Mouse (Mus musculus) midbrain, embryonic 12.5 days (tissue): Measurements from ENCODE around the gene Creg2. TPM values are rescaled to one million over a fixed set of nuclear protein-coding genes. Genes with fewer than 3 reads are reported as not detected.

Experiments used
- ATAC-seq: fragments of 200-750 bp; cut with Nextera tagmentation; 2 replicates; pipeline ENCODE4 v1.8.0; 2017; ENCODE audit warnings: low read depth, moderate TSS enrichment, moderate library complexity; ENCODE audit not compliant: low FRiP score
- H3K27ac ChIP-seq: fragments of 300-500 bp; sonication (generic); replicated peaks from 2 replicates; pipeline ENCODE4 v1.5.1; 2016; ENCODE audit warnings: mild to moderate bottlenecking
- H3K27me3 ChIP-seq: fragments of 300-500 bp; sonication (generic); 2 replicates; pipeline ENCODE4 v1.6.1; 2016; ENCODE audit warnings: mild to moderate bottlenecking
- H3K36me3 ChIP-seq: fragments of 300-500 bp; sonication (generic); 2 replicates; pipeline ENCODE4 v1.6.1; 2016
- H3K4me1 ChIP-seq: fragments of 300-500 bp; sonication (generic); 2 replicates; pipeline ENCODE4 v1.6.1; 2016
- H3K4me2 ChIP-seq: fragments of 300-500 bp; sonication (generic); replicated peaks from 2 replicates; pipeline ENCODE4 v1.6.1; 2016; ENCODE audit warnings: mild to moderate bottlenecking, moderate library complexity
- H3K4me3 ChIP-seq: fragments of 300-500 bp; sonication (generic); 2 replicates; pipeline ENCODE4 v1.5.1; 2016; ENCODE audit warnings: mild to moderate bottlenecking
- H3K9ac ChIP-seq: fragments of 300-500 bp; sonication (generic); replicated peaks from 2 replicates; pipeline ENCODE4 v1.6.1; 2016; ENCODE audit warnings: mild to moderate bottlenecking, moderate library complexity
- H3K9me3 ChIP-seq: fragments of 300-500 bp; sonication (generic); 2 replicates; pipeline ENCODE4 v1.6.1; 2016; ENCODE audit warnings: mild to moderate bottlenecking
- WGBS: fragments of 180-500 bp; shearing (Covaris S2); methylation state at CpG from one replicate; pipeline ENCODE4 v1.1.7; 2016; 5-methylcytosine and 5-hydroxymethylcytosine counted together
- polyA plus RNA-seq: library from polyadenylated mRNA; unstranded; fragments of >200 nt; fragmentation: Nextera tagmentation; extraction: Ambion mirVana; gene quantifications from 2 replicates; pipeline ENCODE4 v1.2.1, GENCODE M21; 2016

Gene Creg2
- polyA plus RNA-seq, 1 experiment from 2014 or later, result 2.1 TPM

DNA sequence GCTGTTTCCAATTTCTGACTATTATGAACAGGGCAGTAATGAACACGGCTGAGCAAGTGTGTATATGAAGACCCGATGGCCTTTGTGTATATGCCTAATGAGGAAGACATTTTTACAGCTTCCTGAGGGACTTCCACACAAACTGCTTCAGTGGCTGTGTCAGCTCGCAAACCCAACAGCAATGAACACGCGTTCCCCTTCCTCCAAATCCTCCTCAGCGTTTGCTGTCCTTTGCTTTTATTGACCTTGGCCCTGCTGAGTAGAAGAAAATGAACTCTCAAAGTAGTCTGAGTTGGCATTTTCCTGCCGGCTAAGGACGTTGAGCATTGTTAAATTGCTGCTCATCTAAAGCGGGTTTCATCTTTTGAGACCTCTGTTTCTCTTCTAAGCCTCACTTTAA, 65.9 kb downstream of the Creg2 start:
- Histone ChIP-seq H3K9ac (no peak overlapping the region), H3K27ac (no peak overlapping the region), H3K4me3 (no peak overlapping the region), H3K9me3 (no peaks in the 10 kb centered on the region), H3K4me1 (no peaks in the 10 kb centered on the region), H3K4me2 (no peak overlapping the region), H3K27me3 (no peaks in the 10 kb centered on the region), H3K36me3 (no peaks in the 10 kb centered on the region)
- ATAC-seq, result no peak
- WGBS, result 90% methylated on average over 9 of the region's 9 CpGs

DNA sequence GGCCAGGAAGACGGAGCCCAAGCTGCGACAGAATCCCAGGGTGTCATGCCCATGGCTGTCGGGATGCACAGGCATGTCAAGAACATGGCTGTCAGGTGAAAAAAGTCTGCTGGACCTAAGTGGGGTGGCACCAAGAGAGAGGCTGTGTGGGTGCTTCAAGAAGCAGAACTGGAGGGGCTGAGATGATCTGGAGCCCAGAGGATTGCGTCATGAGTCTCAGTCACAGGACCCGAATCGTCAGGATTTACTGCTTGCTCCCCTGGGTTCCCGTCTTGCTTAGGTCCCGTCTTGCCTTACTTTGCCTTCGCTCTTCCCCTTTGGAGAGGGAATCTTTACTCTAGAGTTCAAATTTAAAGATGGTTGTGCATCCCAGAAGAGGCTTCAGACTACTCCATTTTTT, 68.1 kb downstream of the Creg2 start:
- H3K9me3 ChIP-seq, result no peaks in the 10 kb centered on the region
- no peak for ATAC-seq
- H3K27me3 ChIP-seq, result no peaks in the 10 kb centered on the region
- no peak overlapping the region for H3K4me2 ChIP-seq
- H3K36me3 ChIP-seq, result no peaks in the 10 kb centered on the region
- 92% methylated on average over 9 of the region's 9 CpGs for WGBS
- H3K9ac ChIP-seq, result no peak overlapping the region
- no peaks in the 10 kb centered on the region for H3K4me1 ChIP-seq
- no peak overlapping the region for H3K4me3 ChIP-seq
- no peak overlapping the region for H3K27ac ChIP-seq

DNA sequence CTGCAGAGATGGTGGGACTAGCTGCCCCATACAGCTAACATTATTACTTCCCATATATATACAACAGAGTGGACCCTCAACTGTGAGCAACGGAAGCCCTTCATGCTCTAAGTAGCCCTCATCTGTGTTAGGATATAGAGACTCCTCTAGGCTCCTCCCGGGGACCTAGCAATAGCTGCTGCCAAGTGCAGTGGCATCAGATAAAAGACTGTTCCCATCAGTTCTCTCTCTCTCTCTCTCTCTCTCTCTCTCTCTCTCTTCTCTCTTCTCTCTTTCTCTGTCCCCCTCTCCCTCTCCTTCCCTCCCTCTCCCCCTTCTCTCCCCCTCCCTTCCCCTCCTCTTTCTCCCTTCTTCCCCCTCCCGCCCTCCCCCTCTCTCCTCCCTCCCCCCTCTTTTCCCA, 70.1 kb downstream of the Creg2 start:
- no peak overlapping the region for H3K4me3 ChIP-seq
- H3K27ac ChIP-seq, result no peak overlapping the region
- 0 out of 2 replicates have a peak, but pooled peaks cover 6% of the 10 kb centered on the region for H3K4me1 ChIP-seq
- no peaks in the 10 kb centered on the region for H3K27me3 ChIP-seq
- WGBS, result 78% methylated on average over 2 of the region's 3 CpGs
- H3K36me3 ChIP-seq, result no peaks in the 10 kb centered on the region
- H3K9me3 ChIP-seq, result no peaks in the 10 kb centered on the region
- H3K9ac ChIP-seq, result no peak overlapping the region
- ATAC-seq, result no peak
- no peak overlapping the region for H3K4me2 ChIP-seq

GRCm38 (mm10) chr1:39579139-39579538, 72.1 kb downstream of the Creg2 start:
- no peak for ATAC-seq

DNA sequence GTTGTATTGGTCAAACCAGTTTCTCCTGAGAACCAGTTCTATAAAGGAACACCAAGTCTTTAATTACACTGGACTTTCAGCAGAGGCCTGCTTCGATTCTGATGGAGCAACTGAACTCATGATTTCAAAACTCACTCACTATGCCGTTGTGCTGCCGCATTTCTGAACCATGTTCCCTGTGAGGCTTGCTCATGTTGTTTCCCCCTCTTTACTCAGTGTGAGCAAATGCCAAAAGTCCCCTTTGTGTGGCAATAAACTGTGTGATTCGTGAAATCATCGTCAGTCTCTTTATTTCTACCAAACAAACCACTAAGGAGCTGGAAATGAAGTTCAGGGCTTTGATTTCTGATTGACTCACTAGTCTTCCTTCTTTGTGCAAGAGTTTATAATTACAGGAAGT, 72.8 kb downstream of the Creg2 start:
- Histone ChIP-seq H3K4me2 (no peak overlapping the region), H3K4me1 (peaks cover 19% of the 10 kb centered on the region), H3K27me3 (no peaks in the 10 kb centered on the region), H3K4me3 (no peak overlapping the region), H3K9me3 (no peaks in the 10 kb centered on the region), H3K36me3 (no peaks in the 10 kb centered on the region), H3K9ac (no peak overlapping the region), H3K27ac (no peak overlapping the region)
- 89% methylated on average over 5 of the region's 5 CpGs for WGBS
- ATAC-seq, result no peak

More at GRCm38 (mm10) chr1:39579139-39579538, 72.1 kb downstream of the Creg2 start:
- Histone ChIP-seq H3K4me2 (no peak overlapping the region), H3K9ac (no peak overlapping the region), H3K4me1 (peaks cover 19% of the 10 kb centered on the region), H3K4me3 (no peak overlapping the region), H3K27ac (no peak overlapping the region), H3K9me3 (no peaks in the 10 kb centered on the region), H3K36me3 (no peaks in the 10 kb centered on the region), H3K27me3 (no peaks in the 10 kb centered on the region)
- 84% methylated on average over 6 of the region's 6 CpGs for WGBS

DNA sequence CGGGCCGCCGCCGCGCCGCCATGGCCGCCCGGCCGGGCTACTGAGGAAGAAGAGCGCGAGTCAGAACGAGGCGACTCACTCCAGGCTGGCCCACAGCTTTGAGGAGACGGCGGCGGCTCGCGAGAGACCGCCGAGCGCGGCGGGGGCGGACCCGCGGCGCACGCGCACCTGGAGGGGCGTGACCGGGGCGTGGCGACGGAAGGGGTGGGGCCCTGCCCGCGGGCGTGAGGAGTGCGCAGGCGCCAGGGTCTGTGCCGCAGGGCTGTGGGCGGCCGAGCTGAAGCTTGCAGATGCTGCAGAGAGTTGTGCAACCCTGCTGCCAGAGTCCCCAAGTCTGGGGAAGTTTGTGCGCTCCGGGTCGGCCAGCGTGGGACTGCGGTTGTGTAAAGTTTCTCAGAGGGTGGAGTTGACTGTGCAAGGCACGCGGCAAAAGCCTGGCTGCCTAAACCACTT, 74.0 kb downstream of the Creg2 start, which contains the start of gene Rnf149:
Gene Rnf149, minus strand, starts transcription at position 153 of the 453 bp plus-strand sequence.
- Histone ChIP-seq H3K4me2 (peak within 1 kb of the TSS; percentile 80), H3K27me3 (no peaks in the 10 kb centered on the region), H3K4me1 (peaks cover 19% of the 10 kb centered on the region), H3K36me3 (no peaks in the 10 kb centered on the region), H3K9ac (peak within 1 kb of the TSS; percentile 91), H3K4me3 (peak within 1 kb of the TSS; percentile 91), H3K27ac (peak within 1 kb of the TSS; percentile 98), H3K9me3 (no peaks in the 10 kb centered on the region)
- whole genome bisulfite sequencing, result 1% methylated on average over 36 of the region's 49 CpGs
- peak; percentile 97 for ATAC-seq

DNA sequence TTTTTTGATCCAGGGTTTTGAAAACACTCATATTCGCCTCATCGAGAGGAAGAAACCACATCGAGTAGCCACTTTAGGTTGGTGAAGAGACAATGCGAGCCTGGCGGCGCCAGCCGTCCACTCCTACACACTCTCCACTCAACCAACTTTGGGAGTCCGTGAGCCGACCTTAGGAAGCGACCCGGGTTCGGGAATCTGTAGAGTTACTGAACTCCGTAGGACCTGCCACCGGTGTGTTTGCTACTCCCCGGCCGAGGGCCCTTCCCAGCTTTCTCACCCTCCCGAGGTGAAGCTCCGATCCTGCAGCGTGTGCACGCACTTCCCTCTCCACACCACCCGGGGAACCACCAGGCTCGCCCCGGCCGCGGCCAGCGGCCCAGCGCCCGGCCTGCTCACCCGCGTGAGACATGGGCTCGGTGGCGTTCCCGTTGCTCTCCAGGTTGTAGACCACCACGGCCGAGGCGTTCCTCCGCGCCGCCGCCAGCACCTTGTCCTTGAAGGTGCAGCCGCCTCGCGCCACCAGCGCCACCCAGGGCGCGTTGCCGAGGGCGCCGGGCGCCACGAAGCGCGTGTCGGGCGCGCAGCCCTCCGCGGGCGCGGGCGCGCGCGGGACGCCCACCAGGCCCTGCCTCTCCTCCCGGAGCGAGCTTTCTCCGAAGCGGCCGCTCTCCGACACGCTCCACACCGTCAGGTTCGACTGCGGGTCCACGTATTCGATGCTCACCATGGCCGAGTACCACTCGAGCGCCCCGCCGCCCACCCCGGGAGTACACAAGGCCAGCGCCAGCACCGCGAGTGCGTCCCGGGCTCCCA, 74.6 kb downstream of the Creg2 start:
- under 1% methylated on average over 76 of the region's 88 CpGs for WGBS
- peak overlapping the region; percentile 80 for H3K4me2 ChIP-seq
- ATAC-seq, result peak; percentile 65

DNA sequence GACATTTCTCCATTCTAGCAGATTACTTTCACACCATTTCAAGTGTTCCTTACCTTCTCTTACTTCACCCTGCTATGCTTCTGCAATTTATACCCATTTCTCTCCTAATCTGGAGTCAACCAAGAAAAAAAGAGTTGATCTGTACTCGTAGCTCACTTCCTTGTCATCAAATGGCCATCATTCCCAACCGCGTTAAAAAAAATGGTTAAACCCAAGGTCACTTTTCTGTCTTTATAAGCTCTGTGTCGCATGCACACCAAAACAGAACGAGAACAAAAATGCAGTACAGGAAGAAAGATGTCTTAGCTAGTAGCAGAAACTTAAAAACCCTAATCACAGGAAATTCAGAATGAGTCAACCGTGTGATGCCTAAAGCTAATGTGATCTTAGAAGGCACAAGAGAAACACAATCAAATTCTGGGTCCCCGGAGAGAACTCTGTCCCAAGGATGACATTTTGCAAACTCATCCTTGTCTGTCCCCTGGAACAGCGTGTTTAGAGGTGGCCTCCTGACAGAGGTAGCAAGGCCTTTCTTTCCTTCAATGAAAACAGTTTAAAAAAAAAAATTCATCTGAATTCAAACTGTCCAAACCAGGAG, 75.4 kb downstream of the Creg2 start:
- Histone ChIP-seq H3K4me1 (peaks cover 19% of the 10 kb centered on the region), H3K4me2 (peak overlapping the region; percentile 80), H3K27me3 (no peaks in the 10 kb centered on the region), H3K9ac (peak overlapping the region; percentile 91), H3K36me3 (no peaks in the 10 kb centered on the region), H3K27ac (peak overlapping the region; percentile 98; the same call in 1 of the 2 replicates), H3K4me3 (peak overlapping the region; percentile 91), H3K9me3 (no peaks in the 10 kb centered on the region)
- 20% methylated on average over 8 of the region's 8 CpGs for WGBS
- no peak for ATAC-seq

More for the DNA sequence above, 74.6 kb downstream of the Creg2 start:
- Histone ChIP-seq H3K27me3 (no peaks in the 10 kb centered on the region), H3K36me3 (no peaks in the 10 kb centered on the region), H3K4me1 (peaks cover 19% of the 10 kb centered on the region), H3K27ac (peak overlapping the region; percentile 98), H3K4me3 (peak overlapping the region; percentile 91), H3K9ac (peak overlapping the region; percentile 91), H3K9me3 (no peaks in the 10 kb centered on the region)

- Histone ChIP-seq H3K4me1 (peaks cover 19% of the 10 kb centered on the region), H3K9ac (no peak overlapping the region), H3K36me3 (no peaks in the 10 kb centered on the region), H3K4me3 (no peak overlapping the region), H3K9me3 (no peaks in the 10 kb centered on the region), H3K27ac (no peak overlapping the region), H3K4me2 (no peak overlapping the region), H3K27me3 (no peaks in the 10 kb centered on the region)
- no peak for ATAC-seq
- 93% methylated on average over 7 of the region's 7 CpGs for WGBS
These were observed 77.4 kb downstream of the Creg2 start for GRCm38 (mm10) chr1:39573890-39574289.

- H3K4me3 ChIP-seq, result no peak overlapping the region
- no peaks in the 10 kb centered on the region for H3K36me3 ChIP-seq
- H3K27ac ChIP-seq, result no peak overlapping the region
- no peaks in the 10 kb centered on the region for H3K9me3 ChIP-seq
- WGBS, result 69% methylated on average over 6 of the region's 6 CpGs
- peaks cover 17% of the 10 kb centered on the region for H3K4me1 ChIP-seq
- no peaks in the 10 kb centered on the region for H3K27me3 ChIP-seq
- no peak overlapping the region for H3K9ac ChIP-seq
- no peak overlapping the region for H3K4me2 ChIP-seq
- ATAC-seq, result no peak
These were observed 79.6 kb downstream of the Creg2 start for GRCm38 (mm10) chr1:39571653-39572052.
